Mouse (Mus musculus) kidney, embryonic 14.5 days (tissue): ENCODE measurements at regions not wholly inside any gene's neighbourhood (a gene's known extent, or its start where the extent isn't known, plus 50 kb on each side); places are given as distances from the start of the nearest gene placed in this dataset.
A peak's percentile ranks its signal among the peaks of the same experiment; 100 is the strongest.

Experiments
- ATAC-seq: fragments of 200-750 bp; cut with Nextera tagmentation; 2 replicates; pipeline ENCODE4 v1.8.0; 2017; ENCODE audit warnings: moderate number of reproducible peaks, mild to moderate bottlenecking, moderate TSS enrichment, moderate library complexity; ENCODE audit not compliant: low FRiP score, low TSS enrichment
- H3K27ac ChIP-seq: fragments of 300-500 bp; sonication (generic); 2 replicates; pipeline ENCODE4 v1.5.1; 2014; ENCODE audit warnings: low read depth, mild to moderate bottlenecking, low read length, moderate library complexity, mixed read lengths
- H3K27me3 ChIP-seq: fragments of 300-500 bp; sonication (generic); 2 replicates; pipeline ENCODE4 v1.6.1; 2014; ENCODE audit warnings: mild to moderate bottlenecking, low read length; ENCODE audit not compliant: control insufficient read depth, insufficient read depth
- H3K36me3 ChIP-seq: fragments of 300-500 bp; sonication (generic); 2 replicates; pipeline ENCODE4 v1.6.1; 2014; ENCODE audit warnings: low read length, mixed read lengths; ENCODE audit not compliant: control insufficient read depth, insufficient read depth
- H3K4me1 ChIP-seq: fragments of 300-500 bp; sonication (generic); 2 replicates; pipeline ENCODE4 v1.6.1; 2014; ENCODE audit warnings: low read length, mixed read lengths; ENCODE audit not compliant: control insufficient read depth, insufficient read depth
- H3K4me2 ChIP-seq: fragments of 300-500 bp; sonication (generic); replicated peaks from 2 replicates; pipeline ENCODE4 v1.6.1; 2014; ENCODE audit warnings: low read depth, mild to moderate bottlenecking, low read length
- H3K4me3 ChIP-seq: fragments of 300-500 bp; sonication (generic); 2 replicates; pipeline ENCODE4 v1.5.1; 2014; ENCODE audit warnings: mild to moderate bottlenecking, low read length
- H3K9ac ChIP-seq: fragments of 300-500 bp; sonication (generic); 2 replicates; pipeline ENCODE4 v1.6.1; 2014; ENCODE audit warnings: low read depth, mild to moderate bottlenecking, low read length, moderate library complexity
- H3K9me3 ChIP-seq: fragments of 300-500 bp; sonication (generic); 2 replicates; pipeline ENCODE4 v1.6.1; 2016; ENCODE audit warnings: low read length; ENCODE audit not compliant: control insufficient read depth
- WGBS: fragments of 180-500 bp; shearing (Covaris S2); extraction: QIAGEN DNeasy Blood & Tissue Kit; methylation state at CpG from one replicate; pipeline ENCODE4 v1.1.7; 2014; 5-methylcytosine and 5-hydroxymethylcytosine counted together

GRCm38 (mm10) chr12:109713041-109713440 is 112.9 kb upstream of the Rtl1 start:
- 93% methylated on average over 3 of the region's 3 CpGs for WGBS
- ATAC-seq = no peak

DNA sequence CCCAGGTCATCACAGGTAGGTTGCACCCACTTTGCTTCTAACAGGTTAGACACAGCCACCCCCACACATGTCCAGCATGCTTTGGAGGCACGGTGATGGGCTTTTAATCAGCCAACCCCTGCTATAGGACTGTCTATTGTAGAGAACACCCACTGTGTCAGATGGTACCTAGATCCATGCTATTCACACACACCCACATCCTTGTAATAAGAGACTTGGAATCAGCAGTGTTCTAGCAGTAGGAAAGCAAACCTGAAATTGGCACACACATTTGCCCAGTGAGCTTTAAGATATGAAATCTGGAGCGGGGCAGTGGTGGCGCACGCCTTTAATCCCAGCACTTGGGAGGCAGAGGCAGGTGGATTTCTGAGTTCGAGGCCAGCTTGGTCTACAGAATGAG is 113.9 kb upstream of the Rtl1 start:
- Histone ChIP-seq H3K4me1 (no peaks in the 10 kb centered on the region), H3K27me3 (no peaks in the 10 kb centered on the region), H3K4me3 (no peak overlapping the region), H3K9ac (no peak overlapping the region), H3K27ac (no peak overlapping the region), H3K36me3 (no peaks in the 10 kb centered on the region; the same call in 1 of the 2 replicates), H3K9me3 (no peaks in the 10 kb centered on the region), H3K4me2 (no peak overlapping the region)
- ATAC-seq = no peak
- 93% methylated on average over 5 of the region's 5 CpGs for WGBS

More at GRCm38 (mm10) chr12:109713041-109713440, 112.9 kb upstream of the Rtl1 start:
- no peak overlapping the region for H3K27ac ChIP-seq
- no peaks in the 10 kb centered on the region for H3K27me3 ChIP-seq
- H3K4me1 ChIP-seq = no peaks in the 10 kb centered on the region
- no peaks in the 10 kb centered on the region for H3K9me3 ChIP-seq
- H3K9ac ChIP-seq = no peak overlapping the region
- H3K4me2 ChIP-seq = no peak overlapping the region
- no peak overlapping the region for H3K4me3 ChIP-seq
- H3K36me3 ChIP-seq = no peaks in the 10 kb centered on the region; the same call in 1 of the 2 replicates

GRCm38 (mm10) chr12:109716991-109717390 is 116.9 kb upstream of the Rtl1 start:
- no peaks in the 10 kb centered on the region for H3K27me3 ChIP-seq
- no peaks in the 10 kb centered on the region for H3K4me1 ChIP-seq
- no peak overlapping the region for H3K4me3 ChIP-seq
- ATAC-seq = no peak
- H3K9me3 ChIP-seq = no peaks in the 10 kb centered on the region
- no peaks in the 10 kb centered on the region; the same call in 1 of the 2 replicates for H3K36me3 ChIP-seq
- no peak overlapping the region for H3K4me2 ChIP-seq
- WGBS = 96% methylated on average over 20 of the region's 20 CpGs
- H3K9ac ChIP-seq = no peak overlapping the region
- no peak overlapping the region for H3K27ac ChIP-seq

DNA sequence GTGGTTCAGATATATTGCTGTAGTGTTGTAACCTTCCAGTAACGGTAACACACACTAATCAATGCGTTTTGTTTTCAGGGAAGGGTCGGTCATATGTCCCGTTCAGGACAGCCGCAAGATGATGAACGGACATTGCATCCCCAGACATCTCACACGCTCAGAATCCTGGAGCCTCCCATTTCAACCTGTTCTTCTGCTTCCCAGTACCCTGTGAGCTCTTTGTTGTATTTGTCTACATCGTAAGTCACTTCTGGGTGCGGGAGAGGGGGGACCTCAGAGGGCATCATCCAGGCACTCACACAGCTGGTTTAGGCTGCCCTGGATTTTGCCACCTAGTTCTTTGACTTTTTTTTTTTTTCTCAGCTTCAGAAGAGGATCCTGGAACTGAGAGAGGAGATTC is 117.9 kb upstream of the Rtl1 start:
- 98% methylated on average over 9 of the region's 9 CpGs for WGBS
- no peaks in the 10 kb centered on the region for H3K9me3 ChIP-seq
- H3K4me2 ChIP-seq = no peak overlapping the region
- H3K27ac ChIP-seq = no peak overlapping the region
- no peak for ATAC-seq
- no peak overlapping the region for H3K4me3 ChIP-seq
- H3K9ac ChIP-seq = no peak overlapping the region
- no peaks in the 10 kb centered on the region for H3K4me1 ChIP-seq
- H3K36me3 ChIP-seq = no peaks in the 10 kb centered on the region; the same call in 1 of the 2 replicates
- no peaks in the 10 kb centered on the region for H3K27me3 ChIP-seq

DNA sequence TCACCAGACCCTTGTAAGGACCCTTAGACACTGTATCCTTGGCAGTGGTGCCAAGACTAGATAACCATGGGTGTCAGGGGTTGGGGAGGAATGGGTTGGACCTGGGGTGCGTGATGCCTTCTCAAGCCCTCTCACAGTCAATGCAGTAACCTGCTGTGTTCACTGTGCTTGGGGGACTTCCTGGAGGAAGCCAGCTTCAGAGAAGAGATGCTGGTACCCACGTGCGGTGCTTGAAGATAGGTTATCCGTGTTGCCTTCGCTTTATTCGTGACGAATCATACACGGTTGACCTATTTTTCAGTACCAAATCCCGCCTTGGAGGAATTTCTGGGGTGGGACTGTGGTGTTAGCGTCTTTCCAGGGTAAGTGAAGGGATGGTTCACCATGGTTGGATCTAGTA is 138.1 kb upstream of the Rtl1 start:
- Histone ChIP-seq H3K4me2 (no peak overlapping the region), H3K27me3 (no peaks in the 10 kb centered on the region), H3K4me1 (no peaks in the 10 kb centered on the region), H3K36me3 (peaks cover 13% of the 10 kb centered on the region; the same call in 1 of the 2 replicates), H3K4me3 (no peak overlapping the region), H3K9me3 (no peaks in the 10 kb centered on the region), H3K27ac (no peak overlapping the region), H3K9ac (no peak overlapping the region)
- ATAC-seq = no peak
- 97% methylated on average over 10 of the region's 10 CpGs for WGBS

DNA sequence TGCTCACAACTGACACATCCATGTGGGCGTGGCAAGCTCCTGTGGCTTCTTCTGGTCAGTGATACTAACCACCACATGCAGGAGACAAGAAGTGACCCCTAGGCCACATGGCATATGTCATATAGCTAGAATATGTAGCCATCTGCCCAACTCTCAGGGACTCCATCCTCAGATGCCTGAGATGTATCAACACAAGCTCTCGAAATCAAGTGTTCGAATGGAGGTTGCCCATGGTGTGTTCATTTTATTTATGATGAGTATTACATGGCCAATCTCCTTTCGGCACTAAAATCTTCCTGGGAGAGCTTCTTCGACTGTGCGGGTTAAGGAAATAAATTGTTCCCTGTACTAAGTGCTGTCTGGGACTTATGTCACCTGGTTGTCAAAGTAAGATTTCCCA is 138.8 kb upstream of the Rtl1 start:
- H3K4me2 ChIP-seq = no peak overlapping the region
- ATAC-seq = no peak

DNA sequence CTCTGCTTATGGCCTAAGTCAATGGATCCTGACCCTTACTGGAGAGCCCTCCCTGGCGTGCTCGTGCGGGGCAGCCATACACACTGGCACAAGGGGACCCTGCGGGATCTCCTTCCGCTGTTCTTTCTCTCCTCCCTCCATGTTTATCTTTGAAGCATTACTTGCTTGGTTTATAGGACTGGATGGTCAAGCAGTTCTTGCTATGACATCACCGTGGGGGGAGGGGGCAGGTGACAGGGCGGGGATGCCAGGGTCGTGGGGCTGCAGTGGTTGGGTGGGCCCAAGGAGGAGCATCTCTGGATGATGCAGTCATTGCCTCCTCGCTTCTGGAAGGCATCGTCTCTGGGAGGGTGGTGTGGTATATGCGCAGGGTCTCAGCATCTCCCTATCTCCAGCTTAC is 142.4 kb upstream of the Rtl1 start:
- 97% methylated on average over 11 of the region's 11 CpGs for WGBS
- no peaks in the 10 kb centered on the region for H3K9me3 ChIP-seq
- peaks cover 5% of the 10 kb centered on the region; the same call in 1 of the 2 replicates for H3K36me3 ChIP-seq
- H3K4me2 ChIP-seq = no peak overlapping the region
- 0 out of 2 replicates have a peak, but pooled peaks cover 5% of the 10 kb centered on the region for H3K4me1 ChIP-seq
- no peaks in the 10 kb centered on the region for H3K27me3 ChIP-seq
- H3K9ac ChIP-seq = no peak overlapping the region
- no peak overlapping the region for H3K4me3 ChIP-seq
- no peak for ATAC-seq
- no peak overlapping the region for H3K27ac ChIP-seq

More for the DNA sequence above, 138.8 kb upstream of the Rtl1 start:
- Histone ChIP-seq H3K9ac (no peak overlapping the region), H3K9me3 (no peaks in the 10 kb centered on the region), H3K4me1 (no peaks in the 10 kb centered on the region), H3K4me3 (no peak overlapping the region), H3K27ac (no peak overlapping the region), H3K27me3 (no peaks in the 10 kb centered on the region), H3K36me3 (peaks cover 10% of the 10 kb centered on the region; the same call in 1 of the 2 replicates)
- 92% methylated on average over 6 of the region's 6 CpGs for WGBS

GRCm38 (mm10) chr12:109743036-109743650 is 143.0 kb upstream of the Rtl1 start:
- Histone ChIP-seq H3K4me3 (no peak overlapping the region), H3K4me2 (no peak overlapping the region), H3K27ac (no peak overlapping the region), H3K27me3 (no peaks in the 10 kb centered on the region), H3K36me3 (peaks cover 5% of the 10 kb centered on the region; the same call in 1 of the 2 replicates), H3K4me1 (0 out of 2 replicates have a peak, but pooled peaks cover 5% of the 10 kb centered on the region), H3K9ac (no peak overlapping the region), H3K9me3 (no peaks in the 10 kb centered on the region)
- 70% methylated on average over 24 of the region's 24 CpGs for WGBS
- ATAC-seq = 0 out of 2 replicates have a peak, but pooled peaks have one; percentile 13

DNA sequence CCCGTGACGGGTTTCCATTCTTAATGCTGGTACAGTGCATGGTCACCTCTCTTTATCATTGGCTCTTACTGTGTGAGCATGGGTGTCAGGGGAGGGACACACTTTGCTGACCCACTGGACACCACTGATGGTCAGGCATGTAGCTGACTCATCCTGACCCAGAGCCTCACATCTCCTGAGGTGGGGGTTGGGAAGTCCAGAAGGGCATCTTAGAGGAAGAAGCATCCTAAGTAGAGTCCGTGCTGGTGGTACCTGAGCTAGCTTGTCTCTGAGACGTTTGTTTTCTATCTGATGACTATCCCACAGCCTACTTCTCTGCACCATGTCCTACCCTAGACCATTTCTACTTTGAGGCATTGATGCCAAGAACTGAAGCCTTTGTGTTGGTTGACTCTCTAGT is 144.1 kb upstream of the Rtl1 start:
- Histone ChIP-seq H3K9me3 (no peaks in the 10 kb centered on the region), H3K4me3 (no peak overlapping the region), H3K36me3 (peaks cover 3% of the 10 kb centered on the region; the same call in 1 of the 2 replicates), H3K27ac (no peak overlapping the region), H3K4me2 (no peak overlapping the region), H3K9ac (no peak overlapping the region), H3K4me1 (peaks cover 7% of the 10 kb centered on the region; the same call in 1 of the 2 replicates), H3K27me3 (no peaks in the 10 kb centered on the region; the same call in 1 of the 2 replicates)
- ATAC-seq = no peak
- 94% methylated on average over 4 of the region's 4 CpGs for WGBS
